Mouse (Mus musculus) kidney, adult 9 months (tissue): ENCODE results near the gene Kdm1a.

Experiments
- DNase-seq: peaks from one replicate; pipeline ENCODE4 v3.0.0; 2022

Gene Kdm1a

DNA sequence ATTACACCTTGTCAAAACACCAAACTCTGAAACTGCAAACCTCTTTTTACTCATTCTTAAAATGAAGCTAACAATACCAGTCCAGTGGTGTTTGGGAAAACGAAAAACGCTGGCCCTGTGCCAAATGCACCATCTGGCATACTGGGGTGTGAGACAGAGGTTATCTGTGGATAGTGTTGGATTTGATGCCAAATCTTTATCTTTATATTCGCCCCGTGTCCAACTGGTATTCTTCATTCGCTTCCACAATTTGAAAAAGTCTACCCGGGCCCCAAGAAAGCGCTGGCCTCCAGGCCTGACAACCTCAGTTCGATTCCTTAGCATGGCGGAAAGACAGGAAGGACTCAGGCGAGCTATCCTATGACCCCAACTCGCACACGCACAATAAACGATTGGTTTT, 1.0 kb downstream of the Kdm1a start:
- peak; percentile 38 for DNase-seq

GRCm38 (mm10) chr4:136600536-136600935, 2.0 kb downstream of the Kdm1a start:
- DNase-seq: no peak

DNA sequence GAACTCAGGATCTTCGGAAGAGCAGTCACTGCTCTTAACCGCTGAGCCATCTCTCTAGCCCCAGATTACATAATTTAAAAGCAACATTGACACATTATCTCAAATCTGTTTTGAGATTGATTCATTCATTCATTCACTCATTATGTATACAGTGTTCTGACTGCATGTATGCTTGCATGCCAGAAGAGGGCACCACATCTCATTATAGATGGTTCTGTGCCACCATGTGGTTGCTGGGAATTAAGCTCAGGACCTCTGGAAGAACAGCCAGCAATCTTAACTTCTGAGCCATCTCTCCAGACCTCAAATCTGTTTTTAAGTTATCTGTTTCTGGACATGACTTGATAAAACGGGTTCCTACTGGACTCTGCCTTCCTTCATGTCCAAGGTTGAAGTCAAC, 2.7 kb downstream of the Kdm1a start:
- no peak for DNase-seq

GRCm38 (mm10) chr4:136598268-136598876, 4.2 kb downstream of the Kdm1a start:
- DNase-seq: no peak

GRCm38 (mm10) chr4:136595221-136595620, 7.3 kb downstream of the Kdm1a start:
- DNase-seq: peak; percentile 22

- no peak for DNase-seq
These were observed 8.5 kb downstream of the Kdm1a start for GRCm38 (mm10) chr4:136594006-136594405.

- DNase-seq: no peak
These were observed 10.4 kb downstream of the Kdm1a start for GRCm38 (mm10) chr4:136592111-136592510.

GRCm38 (mm10) chr4:136588003-136588402, 14.5 kb downstream of the Kdm1a start:
- DNase-seq: no peak

DNA sequence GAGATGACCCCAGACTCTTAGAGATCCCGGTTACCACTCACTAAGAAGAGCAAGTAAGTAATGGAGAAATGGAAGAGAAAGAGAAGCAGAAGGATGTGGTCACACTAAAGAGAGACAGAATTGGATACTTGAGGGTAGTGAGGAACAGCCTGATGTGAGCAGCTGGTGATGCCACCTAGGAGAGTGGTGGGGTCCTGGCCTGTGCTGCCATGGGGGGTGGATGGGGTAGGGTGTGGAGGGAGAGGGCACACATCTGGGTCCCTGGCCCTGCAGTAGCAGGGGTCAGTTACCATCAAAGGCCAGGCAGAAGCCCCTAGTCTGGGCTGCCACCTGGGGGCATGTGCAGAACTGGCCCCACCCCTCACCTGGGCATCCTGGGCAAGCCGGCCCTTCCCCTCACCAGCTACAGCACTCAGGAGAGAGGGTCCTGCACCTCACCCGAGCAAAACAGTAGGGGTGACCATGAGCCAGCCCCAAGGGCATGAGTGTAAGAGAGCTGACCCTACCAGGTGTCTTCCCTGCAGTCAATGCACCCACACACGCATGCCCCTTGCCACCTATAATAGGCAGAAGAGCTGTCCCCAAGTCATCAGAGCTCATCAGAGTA, 15.2 kb downstream of the Kdm1a start:
- no peak for DNase-seq

DNA sequence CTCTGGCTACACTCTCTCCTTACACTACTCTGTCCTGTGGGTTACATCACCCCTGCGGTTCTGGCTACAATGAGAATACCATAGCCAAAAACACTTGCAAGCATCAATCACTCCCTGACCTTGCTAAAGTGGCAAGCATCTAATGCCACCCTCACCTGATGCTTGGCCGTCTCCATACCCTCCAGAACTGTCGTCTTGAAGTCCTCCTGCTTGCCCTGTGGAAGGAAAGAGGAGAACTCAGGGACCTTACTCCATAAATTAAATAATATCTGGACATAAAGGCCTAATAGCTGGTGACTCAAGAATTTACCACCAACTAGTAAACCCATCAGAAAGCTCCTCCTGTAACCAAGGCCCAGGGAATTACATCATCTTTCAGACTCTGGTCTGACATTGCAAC, 20.6 kb downstream of the Kdm1a start:
- no peak for DNase-seq

DNA sequence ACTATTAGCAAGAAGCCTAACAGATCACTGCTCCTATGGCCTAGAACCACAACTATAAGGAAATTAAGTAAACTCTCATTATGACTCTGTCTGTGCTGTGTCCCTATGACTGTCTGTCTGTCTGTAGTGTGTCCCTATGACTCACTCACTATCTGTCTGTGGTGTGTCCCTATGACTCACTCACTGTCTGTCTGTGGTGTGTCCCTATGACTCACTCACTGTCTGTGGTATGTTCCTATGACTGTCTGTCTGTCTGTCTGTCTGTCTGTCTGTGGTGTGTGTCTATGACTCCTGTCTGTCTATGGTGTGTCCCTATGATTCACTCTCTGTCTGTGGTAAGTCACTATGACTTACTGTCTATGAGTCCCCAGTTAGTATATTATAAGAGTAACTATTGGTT, 32.5 kb downstream of the Kdm1a start:
- no peak for DNase-seq

DNA sequence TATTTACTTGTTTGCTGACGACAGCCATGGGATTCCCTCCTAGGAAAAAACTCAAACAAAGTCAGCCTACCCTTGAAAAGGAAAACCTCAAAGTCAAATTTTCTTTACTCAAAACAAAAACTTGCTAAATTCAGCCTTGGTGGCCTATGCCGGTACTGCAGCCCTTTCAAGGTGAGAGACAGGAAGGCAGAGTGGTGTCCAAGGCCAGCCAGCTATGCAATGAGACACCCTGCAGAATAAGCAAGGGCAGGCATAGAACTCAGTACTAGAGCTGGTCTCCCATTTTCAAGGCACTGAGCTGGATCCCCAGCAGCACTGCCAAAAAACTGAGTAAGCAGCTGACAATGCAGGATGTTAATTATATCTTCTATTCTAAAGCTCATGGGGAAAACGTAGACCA, 33.9 kb downstream of the Kdm1a start:
- DNase-seq: no peak

DNA sequence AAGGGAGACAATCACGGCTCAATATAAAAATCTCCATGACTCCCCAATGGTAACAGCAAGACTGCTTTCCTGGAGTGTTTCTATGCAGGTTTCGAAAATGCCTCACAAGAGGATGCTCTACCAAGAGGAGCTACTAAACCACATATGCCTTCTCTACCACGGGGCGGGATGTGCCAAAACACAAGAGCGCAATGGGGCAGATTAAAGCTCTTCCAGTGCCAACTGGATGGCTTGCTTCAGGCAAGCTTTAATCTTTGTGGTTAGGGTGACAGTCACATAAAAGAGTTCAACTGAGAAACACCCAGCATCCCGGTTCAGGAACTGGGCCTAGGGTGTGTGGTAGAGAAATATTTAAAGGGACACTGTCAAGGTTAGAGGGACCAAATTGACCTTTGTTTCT, 39.8 kb downstream of the Kdm1a start:
- no peak for DNase-seq

GRCm38 (mm10) chr4:136560270-136560991, 42.1 kb downstream of the Kdm1a start:
- no peak for DNase-seq

- DNase-seq: no peak
These were observed 42.8 kb downstream of the Kdm1a start for GRCm38 (mm10) chr4:136559690-136560089.

DNA sequence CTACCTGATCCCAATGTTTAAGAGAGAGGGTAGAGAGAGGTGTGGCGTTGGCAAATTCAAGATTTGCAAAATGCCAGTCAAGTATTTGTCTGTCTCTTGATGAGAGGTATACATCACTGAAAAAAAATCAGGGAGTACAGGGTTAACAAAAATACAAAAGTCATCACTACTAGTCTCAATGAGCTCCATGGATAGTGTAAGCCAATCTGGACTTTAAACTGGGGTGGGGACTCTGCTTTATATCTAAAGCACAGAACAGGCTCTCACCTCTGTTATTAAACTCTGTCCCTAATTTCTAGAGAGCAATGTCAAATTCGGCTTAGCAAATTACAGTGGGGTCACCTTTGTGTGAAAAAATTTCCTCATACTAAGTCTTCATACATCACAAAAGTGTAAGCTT, 44.9 kb downstream of the Kdm1a start:
- no peak for DNase-seq

DNA sequence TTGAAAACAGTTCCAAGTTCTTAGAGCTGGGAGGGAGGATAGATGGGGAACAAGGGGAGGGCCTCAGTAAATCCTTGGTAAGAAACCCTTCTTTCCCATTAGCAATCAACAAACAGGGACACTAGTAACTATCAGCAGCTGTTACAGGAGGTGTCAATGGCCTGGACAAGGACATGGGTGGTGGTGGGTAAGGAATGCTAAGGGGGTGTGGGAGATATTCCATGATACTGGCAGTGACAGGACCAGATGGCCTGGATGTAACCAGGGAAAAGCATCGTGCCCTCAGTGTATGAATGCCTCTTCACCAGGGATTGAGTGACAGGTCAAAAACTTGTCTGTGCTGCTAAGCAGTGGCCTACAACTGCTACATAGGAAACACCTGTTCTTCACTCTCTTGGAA, 49.4 kb downstream of the Kdm1a start:
- no peak for DNase-seq

- peak; percentile 24 for DNase-seq
These were observed 54.1 kb downstream of the Kdm1a start for GRCm38 (mm10) chr4:136548381-136548801.

DNA sequence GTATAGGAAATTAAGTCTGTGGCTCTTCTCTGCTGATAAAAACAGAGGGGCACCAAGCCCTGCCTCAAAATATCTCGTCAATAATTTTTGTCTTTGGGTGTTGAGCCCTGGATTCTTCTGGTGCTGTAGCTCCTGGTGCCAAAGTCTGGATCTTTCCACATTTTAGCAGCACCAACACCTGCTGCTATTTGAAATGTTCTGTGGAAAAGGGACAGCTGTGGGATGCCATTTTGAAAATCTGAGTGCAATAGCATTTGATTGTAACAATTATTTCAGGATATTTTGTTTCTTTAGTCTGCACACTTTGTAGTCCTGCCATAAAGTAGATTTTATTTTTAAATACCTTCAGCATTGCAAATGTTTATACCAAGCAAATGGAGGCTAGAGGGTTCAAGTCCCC, 54.8 kb downstream of the Kdm1a start:
- no peak for DNase-seq

DNA sequence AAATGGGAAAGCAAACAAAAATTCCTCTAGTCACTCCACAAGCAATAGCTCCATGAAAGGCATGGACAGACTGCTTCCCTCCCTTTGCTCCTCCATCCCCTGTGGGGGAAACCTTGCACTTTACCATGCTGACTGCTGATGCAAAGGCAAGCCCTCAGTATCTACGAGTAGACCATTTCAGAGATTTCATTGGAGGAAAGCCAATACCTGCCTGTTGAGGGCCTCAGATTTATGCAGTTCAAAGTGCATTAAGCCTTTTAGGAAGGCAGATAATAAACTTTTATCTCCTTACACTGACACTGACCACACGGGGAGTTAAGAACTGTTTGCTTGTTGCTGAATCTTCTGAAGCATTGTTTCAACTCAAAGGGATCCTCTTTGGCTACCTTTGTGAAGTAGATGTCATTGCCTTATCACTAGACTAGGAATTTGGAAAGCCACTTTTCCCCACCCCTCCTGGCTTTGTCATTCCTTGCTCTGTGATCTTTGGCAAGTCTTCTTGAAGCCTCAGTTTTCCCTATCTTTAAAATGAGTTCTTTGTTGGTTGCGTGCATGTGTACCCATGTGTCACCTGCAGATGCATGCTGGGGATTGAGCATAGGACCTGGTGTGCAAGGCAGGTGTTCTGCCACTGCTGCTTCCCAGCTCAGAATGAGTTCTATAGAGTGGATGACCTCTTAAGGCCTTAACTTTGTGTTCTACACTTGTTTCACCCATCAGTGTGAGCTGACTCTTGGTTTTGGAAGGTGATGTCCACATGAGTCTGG, 56.1 kb downstream of the Kdm1a start:
- DNase-seq: no peak

- no peak for DNase-seq
These were observed 57.4 kb downstream of the Kdm1a start for GRCm38 (mm10) chr4:136545151-136545550.

DNA sequence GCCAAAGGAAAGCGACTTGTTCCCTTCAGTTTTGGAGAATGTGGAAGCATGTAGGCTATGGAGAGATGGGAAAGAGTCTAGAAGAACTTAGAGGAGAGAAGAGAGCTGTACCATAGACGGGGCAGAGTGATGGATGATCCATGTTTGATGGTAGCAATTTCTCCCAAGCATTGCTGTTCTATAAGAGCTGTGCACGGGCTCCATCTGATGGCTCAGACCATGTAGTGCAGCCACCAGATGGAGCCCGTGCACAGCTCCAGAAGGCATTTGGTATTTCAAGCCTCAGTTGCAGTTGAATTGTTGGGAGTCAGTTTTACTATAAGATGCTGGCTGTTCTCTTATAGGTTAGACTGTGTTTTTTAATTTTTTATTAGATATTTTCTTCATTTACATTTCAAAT, 76.1 kb downstream of the Kdm1a start:
- DNase-seq: peak; percentile 49

GRCm38 (mm10) chr4:136524309-136524708, 78.2 kb downstream of the Kdm1a start:
- no peak for DNase-seq

GRCm38 (mm10) chr4:136521898-136522297, 80.6 kb downstream of the Kdm1a start:
- DNase-seq: no peak
